Mouse (Mus musculus) pancreas, adult 10 weeks (tissue): ENCODE data around the gene Slitrk1. TPM values are rescaled to one million over a fixed set of nuclear protein-coding genes. Genes with fewer than 3 reads are reported as not detected.

Experiments used
- polyA plus RNA-seq: library from polyadenylated mRNA; stranded (reverse); fragments of 350-450 nt; fragmentation: Illumina TruSeq; extraction: RNeasy Lipid Tissue Mini Kit (QIAGEN cat#74804); gene quantifications from one replicate; pipeline ENCODE4 v1.2.3, GENCODE M21; 2015; ENCODE audit warnings: low read depth, low replicate concordance; ENCODE audit not compliant: insufficient read depth

Gene Slitrk1
- not detected for polyA plus RNA-seq

DNA sequence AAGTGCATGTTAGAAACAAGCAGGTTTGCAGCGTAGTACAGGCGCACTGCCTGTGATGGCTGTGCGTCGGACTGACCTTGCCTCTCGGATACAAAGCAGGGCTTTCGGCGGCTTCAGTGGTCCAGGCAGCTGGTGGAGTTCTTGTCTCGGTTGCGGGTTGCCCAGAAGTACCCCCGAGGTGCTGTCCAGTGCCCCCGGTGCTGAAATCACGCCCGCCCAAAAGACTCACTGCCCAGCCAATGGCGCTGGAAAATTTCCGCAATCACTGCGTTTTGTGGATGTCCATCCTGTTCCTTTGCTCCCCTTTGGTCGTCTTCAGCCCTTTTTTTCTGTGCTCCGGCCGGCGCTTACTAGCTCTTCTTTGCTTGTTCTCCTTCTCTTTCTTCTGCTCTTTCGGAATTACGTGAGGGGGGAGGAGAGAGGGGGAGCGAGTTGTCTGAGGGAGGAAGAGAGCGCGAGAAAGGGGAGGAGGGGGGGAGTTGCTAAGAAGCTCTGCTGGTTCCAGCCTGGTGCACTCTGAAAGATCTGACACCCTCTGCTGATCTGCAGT lies at the start of gene Slitrk1:
TSS of gene Slitrk1 (minus strand) at position 445 of the 550 bp plus-strand sequence.

